Mouse (Mus musculus) liver, adult 10 weeks (tissue): ENCODE data around the gene Orc1. TPM values are rescaled to one million over a fixed set of nuclear protein-coding genes. Genes with fewer than 3 reads are reported as not detected.

Experiments
- polyA plus RNA-seq: library from polyadenylated mRNA; stranded (reverse); fragments of 350-450 nt; fragmentation: Illumina TruSeq; extraction: RNeasy Lipid Tissue Mini Kit (QIAGEN cat#74804); gene quantifications from one replicate; pipeline ENCODE4 v1.2.3, GENCODE M21; 2014; ENCODE audit warnings: low read depth, low replicate concordance

Gene Orc1
- polyA plus RNA-seq = not detected

DNA sequence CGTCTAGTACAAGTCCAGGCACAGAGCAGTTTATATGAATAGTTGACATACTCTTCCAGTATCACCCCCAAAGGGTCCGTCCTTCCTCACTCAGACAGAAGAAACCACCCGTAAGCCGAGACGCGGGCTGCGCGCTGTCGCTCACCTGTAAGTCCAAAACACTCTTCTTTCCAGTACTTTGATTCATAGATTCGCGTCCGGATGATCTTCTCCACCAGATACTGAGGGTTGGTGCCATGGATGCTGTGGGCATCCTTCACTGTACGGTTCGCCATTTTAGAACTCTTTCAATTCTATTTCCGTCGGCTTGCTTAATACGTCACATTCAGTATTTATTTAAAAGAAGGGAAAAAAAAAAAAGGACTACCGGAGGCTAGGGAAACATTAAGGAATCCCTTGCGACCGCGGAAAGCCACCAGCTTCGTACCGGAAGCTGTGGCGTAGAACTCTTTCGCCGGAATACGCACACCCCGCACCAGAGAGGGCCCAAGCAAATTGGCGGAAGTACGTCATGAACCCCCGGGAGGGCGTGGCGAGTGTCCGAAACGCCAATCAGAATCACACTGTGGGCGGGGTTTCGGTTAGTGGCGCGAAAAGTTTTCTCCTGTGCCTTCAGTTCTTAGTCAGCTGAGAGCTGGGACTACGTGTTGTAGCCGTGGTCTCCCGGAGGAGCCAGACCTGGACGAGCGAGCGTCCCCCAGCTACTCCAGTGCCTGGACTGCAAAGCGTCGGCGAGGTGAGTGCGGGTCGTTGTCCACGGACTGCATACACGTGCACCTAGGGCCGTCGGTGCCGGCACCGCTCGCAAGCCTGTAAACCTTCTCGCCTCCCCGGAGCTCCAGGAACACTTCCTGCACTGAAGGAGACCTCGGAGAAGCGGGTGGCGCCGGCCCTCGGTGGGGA is at the start of gene Orc1, which contains the start of gene Prpf38a:
Gene Orc1 (plus strand): TSS at position 584 of the 903 bp plus-strand sequence.
Gene Prpf38a (minus strand): TSS at position 497 of the 903 bp plus-strand sequence.

DNA sequence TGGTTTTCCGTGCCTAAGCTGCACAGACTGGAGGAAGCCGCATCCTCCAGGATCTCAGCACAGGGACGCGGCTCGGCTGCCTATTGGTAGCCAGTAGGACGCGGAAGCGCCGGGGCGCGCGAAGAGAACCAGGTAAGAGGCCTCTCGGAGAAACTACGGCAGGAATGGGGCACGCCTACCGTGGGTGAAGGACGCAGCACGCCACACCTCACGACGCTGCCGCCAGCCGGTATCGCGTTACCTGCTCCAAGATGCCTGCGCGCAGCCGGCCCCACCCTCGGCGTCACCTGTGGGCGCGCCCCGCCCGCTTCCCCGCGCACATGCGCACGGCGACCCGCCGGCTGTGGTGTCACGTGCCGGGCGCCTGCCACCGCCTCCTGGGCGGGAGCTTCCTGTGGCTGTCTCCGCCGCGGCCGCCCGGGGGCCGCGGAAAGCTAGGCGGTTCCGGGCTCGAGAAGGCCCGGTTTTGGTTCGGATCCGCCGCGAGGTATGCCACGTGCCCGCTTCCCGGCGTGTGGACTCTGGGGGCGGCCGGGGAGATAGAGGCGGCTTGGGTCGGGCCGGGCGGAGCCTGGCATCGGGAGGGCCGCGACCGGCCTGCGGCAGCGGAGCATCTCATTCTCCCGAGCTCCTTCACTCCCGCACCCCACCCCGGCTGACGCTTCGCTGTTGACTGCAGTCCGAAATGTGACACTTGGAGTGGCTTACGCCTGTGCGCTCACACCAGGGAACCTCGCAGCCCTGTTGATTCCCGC is 40.5 kb downstream of the Orc1 start, which contains the start of gene Cc2d1b:
Gene Cc2d1b (plus strand): TSS at position 354 of the 755 bp plus-strand sequence.

Other genes with a start within 250 kb of the Orc1 start
- gene Shisal2a, start 196.1 kb upstream of the Orc1 start, polyA plus RNA-seq = not detected
- gene Gpx7, start 172.5 kb upstream of the Orc1 start, polyA plus RNA-seq = 0.93 TPM
- 26.6 TPM for gene Tut4, start 120.0 kb upstream of the Orc1 start, polyA plus RNA-seq
- 17.1 TPM for gene Prpf38a, start 87 bp upstream of the Orc1 start, polyA plus RNA-seq
- gene Cc2d1b, start 40.5 kb downstream of the Orc1 start, polyA plus RNA-seq = 10.6 TPM
- gene 3110021N24Rik, start 140.2 kb downstream of the Orc1 start, polyA plus RNA-seq = 0.21 TPM
- 14.5 TPM for gene Zfyve9, start 201.4 kb downstream of the Orc1 start, polyA plus RNA-seq